Mouse (Mus musculus): Measurements from ENCODE around the gene Hhipl1.

The Hhipl1 gene

GRCm38 (mm10) chr12:108313244-108313772 is 7.2 kb downstream of the Hhipl1 start:
- no peak for DNase-seq (ENCODE audit: low spot score)

GRCm38 (mm10) chr12:108315818-108316217 is 9.7 kb downstream of the Hhipl1 start:
- DNase-seq (ENCODE audit: low spot score) = no peak

GRCm38 (mm10) chr12:108316655-108317054 is 10.6 kb downstream of the Hhipl1 start:
- no peak for DNase-seq (ENCODE audit: low spot score)

- DNase-seq (ENCODE audit: low spot score) = peak; percentile 61
These were observed 11.2 kb downstream of the Hhipl1 start for GRCm38 (mm10) chr12:108317201-108317738.

GRCm38 (mm10) chr12:108317826-108318430 is 11.9 kb downstream of the Hhipl1 start:
- no peak for DNase-seq (ENCODE audit: low spot score)

GRCm38 (mm10) chr12:108318499-108318898 is 12.4 kb downstream of the Hhipl1 start:
- no peak for DNase-seq (ENCODE audit: low spot score)

GRCm38 (mm10) chr12:108320096-108320495 is 14.0 kb downstream of the Hhipl1 start:
- DNase-seq (ENCODE audit: low spot score) = no peak

- no peak for DNase-seq (ENCODE audit: low spot score)
These were observed 20.3 kb downstream of the Hhipl1 start for GRCm38 (mm10) chr12:108326401-108326800.

GRCm38 (mm10) chr12:108327889-108328491 is 21.9 kb downstream of the Hhipl1 start:
- peak; percentile 60 for DNase-seq (ENCODE audit: low spot score)

- DNase-seq (ENCODE audit: low spot score) = peak; percentile 92
These were observed 27.0 kb downstream of the Hhipl1 start for GRCm38 (mm10) chr12:108333056-108333455.

GRCm38 (mm10) chr12:108333481-108333882 is 27.4 kb downstream of the Hhipl1 start:
- DNase-seq (ENCODE audit: low spot score) = no peak

- DNase-seq (ENCODE audit: low spot score) = peak; percentile 100
These were observed 27.9 kb downstream of the Hhipl1 start, which contains the start of gene Cyp46a1 for GRCm38 (mm10) chr12:108333895-108334445. TSS of gene Cyp46a1 (plus strand) at chr12:108334381.

- no peak for DNase-seq (ENCODE audit: low spot score)
These were observed 28.5 kb downstream of the Hhipl1 start for GRCm38 (mm10) chr12:108334529-108334928.

- DNase-seq (ENCODE audit: low spot score) = peak; percentile 73
These were observed 32.6 kb downstream of the Hhipl1 start for GRCm38 (mm10) chr12:108338572-108339190.

GRCm38 (mm10) chr12:108348151-108348550 is 42.1 kb downstream of the Hhipl1 start:
- DNase-seq (ENCODE audit: low spot score) = no peak

- DNase-seq (ENCODE audit: low spot score) = no peak
These were observed 43.0 kb downstream of the Hhipl1 start for GRCm38 (mm10) chr12:108349026-108349425.

GRCm38 (mm10) chr12:108350931-108351330 is 44.9 kb downstream of the Hhipl1 start:
- no peak for DNase-seq (ENCODE audit: low spot score)

GRCm38 (mm10) chr12:108352371-108353136 is 46.5 kb downstream of the Hhipl1 start:
- no peak for DNase-seq (ENCODE audit: low spot score)

- no peak for DNase-seq (ENCODE audit: low spot score)
These were observed 48.2 kb downstream of the Hhipl1 start for GRCm38 (mm10) chr12:108354284-108354683.

GRCm38 (mm10) chr12:108355271-108355670 is 49.2 kb downstream of the Hhipl1 start:
- no peak for DNase-seq (ENCODE audit: low spot score)

- DNase-seq (ENCODE audit: low spot score) = no peak
These were observed 49.9 kb downstream of the Hhipl1 start for GRCm38 (mm10) chr12:108355986-108356385.

- DNase-seq (ENCODE audit: low spot score) = peak; percentile 92
These were observed 57.7 kb downstream of the Hhipl1 start for GRCm38 (mm10) chr12:108363796-108364195.
